Mouse (Mus musculus) c-Kit-positive CD71-negative TER-119-negative erythroid progenitor cells, embryonic 14.5 days (primary cell): Measurements from ENCODE around the gene Rbpj.

Experiments
- DNase-seq: peaks from one replicate; pipeline ENCODE4 v3.0.0-alpha.2; 2013; ENCODE audit warnings: low read depth

Gene Rbpj

DNA sequence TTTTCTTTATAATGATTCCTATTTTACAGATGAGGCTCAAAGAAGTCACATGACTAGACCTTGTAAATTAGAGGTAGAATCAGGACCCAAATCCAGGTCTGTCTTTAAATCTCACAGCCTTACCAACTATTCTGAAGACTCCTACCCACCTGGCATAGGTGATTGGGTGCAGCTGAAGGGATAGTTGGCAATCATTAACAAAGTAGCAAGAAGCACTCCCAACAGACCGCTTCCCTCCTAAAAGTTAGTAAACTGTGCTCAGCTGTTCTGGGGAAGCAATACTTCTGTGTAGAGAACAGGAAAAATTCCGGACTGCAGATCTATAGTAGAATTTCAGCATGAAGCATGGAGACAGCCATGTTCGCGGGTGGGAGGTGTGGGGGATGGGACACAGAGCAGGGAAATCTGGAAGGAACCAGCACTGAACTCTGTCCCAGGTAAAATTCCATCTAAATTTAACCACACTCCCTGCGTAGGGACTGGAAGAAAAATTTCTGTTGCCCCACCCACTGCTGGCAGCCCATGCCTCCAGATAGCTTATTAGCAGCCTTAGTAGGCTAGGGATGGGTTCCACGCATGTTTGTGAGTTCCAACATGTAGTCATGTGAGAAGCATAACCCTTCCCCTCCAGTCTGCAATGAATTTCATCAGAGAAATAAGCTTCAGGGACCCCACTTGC, 3.3 kb downstream of the Rbpj start:
- DNase-seq: no peak

DNA sequence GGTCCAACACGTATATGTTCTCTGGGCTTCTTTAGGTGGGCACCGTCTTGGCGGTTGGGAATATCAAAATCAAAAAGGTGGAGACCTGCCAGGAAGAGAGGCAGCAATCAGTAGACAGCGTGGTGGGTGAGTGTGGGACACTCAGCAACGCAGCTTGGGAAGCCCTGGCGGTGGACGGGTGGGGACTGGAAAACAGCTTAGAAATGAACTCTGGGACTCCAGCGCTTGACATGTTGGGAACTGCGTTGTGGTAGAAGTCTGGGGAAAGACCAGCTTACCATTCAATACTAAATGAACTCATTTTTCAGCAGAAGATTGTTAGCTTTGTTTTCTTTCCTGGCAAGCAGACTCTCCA, 3.8 kb downstream of the Rbpj start:
- DNase-seq: no peak

DNA sequence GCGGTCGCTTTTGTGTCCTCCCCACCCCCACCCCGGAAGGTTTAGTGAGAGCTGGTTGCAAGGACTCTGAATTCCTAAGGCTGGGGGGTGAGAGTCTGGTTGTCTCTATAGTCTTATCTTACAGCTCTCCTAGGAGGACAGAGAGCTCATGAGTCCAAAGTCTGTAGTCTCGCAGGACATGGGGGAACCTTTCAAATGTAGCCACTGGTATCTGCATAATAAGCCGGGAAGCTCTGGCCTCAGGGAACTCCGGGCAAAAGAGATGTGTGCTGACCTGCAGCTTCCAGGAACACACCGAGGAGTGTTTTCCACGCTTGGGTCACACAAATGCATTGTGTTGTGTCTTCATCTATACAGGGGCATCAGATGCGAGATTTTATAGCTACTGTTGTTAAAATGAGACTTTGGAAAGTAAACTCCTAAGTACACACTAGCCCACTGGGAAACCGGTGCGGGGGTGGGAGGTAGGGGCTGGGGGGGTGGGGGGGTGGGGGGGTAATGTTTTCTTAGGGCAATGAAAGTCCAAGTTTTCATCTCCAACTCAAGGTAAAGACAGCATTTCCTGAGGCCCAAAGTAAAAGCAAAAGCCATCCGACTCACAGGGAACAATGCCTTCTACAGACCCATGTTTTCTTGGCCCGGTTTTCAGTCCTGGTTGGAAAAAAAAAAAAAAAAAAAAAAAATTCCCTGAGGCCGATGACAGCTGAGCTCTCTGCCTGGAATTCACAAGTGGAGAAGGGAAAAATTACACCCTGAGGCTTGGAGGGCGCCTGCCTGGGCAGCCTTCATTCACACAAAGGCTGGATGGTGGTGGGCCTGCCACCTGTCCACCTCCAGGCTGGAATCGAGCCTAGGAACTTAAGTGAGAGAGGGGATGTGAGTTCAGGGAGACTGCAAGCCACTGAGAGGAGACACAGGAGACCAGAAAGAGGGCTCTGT, 4.5 kb downstream of the Rbpj start:
- DNase-seq: no peak

DNA sequence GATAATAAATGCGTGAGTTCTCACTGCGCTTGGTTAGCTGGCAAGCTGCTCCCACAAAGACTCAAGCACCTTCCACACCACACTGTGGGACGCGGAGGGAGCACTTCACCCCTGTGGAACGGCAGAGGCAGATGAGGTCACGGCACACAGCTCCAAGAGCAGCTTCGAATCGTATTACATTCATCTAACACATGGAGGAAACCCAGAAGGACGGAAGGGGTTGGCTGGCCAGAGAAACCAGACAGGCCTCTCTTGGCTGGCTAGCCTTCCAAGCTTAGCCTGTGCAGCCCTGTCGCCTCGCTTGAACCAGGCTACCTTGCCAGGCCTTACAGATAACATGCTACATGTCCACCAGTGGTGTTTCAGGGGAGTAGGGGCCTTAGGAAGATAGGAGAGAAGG, 6.5 kb downstream of the Rbpj start:
- DNase-seq: no peak

DNA sequence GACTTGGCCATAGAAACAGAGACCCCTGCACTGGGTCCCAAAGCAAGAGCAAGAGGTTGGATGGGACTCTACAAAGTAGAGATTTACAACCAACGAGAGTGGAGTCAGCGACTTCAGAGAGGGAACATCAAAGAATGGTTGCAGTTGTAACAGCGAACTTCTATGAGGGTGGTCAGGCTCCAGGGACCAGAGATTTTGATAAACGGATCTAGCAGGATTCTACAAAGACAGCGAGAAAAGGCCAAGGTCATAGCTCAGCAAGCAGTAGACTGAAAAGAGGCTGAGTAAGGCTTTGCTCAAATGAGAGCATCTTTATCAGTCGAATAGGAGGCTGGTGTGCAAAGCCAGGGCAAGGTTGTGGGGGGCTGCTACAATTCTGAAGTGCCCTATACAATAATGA, 13.2 kb downstream of the Rbpj start:
- DNase-seq: no peak

DNA sequence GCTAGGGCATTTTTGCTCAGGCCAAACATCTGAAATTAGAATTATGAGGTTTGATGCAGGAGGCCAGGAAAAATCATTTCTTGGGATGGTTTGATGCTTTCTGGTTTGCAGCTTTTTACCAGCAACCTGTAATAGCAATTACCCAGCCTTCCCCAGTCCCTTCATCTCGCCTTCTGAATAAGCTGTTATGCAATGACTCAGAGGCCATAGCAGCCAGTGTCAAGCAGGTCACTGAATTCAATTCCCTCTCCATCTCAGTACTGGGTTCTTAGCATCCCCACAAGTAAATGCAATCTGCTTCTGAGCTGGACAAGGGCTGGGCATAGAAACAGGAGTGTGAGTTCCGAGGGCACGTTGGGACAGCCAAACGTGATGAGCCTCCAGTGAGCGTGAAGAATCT, 13.9 kb downstream of the Rbpj start:
- DNase-seq: no peak

DNA sequence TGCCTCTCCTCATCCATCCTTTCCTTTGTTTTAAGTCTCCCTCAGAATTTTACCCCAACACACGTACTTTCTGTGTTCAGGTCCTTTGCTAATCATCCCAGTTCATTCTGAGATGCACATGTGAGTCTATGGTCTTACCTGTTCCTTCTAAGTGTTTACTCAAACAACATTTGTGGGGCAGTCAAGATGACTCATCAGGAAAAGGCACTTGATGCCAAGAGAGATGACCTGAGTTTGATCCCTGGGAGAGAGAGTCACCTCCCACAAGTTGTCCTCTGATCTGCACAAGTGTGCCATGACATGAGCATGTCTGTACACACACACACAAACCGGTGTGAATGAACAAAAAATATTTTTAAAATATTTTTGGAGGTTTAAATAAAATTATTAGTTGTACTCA, 15.1 kb downstream of the Rbpj start:
- no peak for DNase-seq

DNA sequence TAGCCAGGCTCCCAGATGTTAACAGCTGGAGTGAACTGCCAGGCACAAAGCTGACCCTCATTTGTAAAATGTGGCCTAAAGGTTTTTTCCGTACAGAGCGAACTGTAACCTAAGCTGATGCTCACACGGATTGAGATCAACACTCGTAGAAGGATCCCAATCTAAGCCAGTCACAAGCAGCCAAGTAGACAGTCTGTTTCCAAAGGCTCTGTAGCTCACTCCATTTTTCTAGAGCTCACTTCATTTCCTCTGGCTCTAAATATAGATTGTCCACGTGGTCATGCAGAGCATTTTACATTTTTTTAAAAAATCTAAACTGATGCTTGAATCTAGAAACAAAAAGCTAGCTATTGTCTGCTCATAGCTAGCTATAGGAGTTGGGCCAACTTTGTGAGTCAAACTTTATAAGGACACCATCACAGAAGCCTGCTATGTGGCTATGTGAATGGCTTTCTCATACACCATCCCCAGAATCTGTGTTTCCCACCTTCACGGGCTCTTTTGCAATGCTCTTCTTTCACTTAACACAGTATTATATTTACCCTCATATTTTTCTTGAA, 19.2 kb downstream of the Rbpj start:
- DNase-seq: no peak

DNA sequence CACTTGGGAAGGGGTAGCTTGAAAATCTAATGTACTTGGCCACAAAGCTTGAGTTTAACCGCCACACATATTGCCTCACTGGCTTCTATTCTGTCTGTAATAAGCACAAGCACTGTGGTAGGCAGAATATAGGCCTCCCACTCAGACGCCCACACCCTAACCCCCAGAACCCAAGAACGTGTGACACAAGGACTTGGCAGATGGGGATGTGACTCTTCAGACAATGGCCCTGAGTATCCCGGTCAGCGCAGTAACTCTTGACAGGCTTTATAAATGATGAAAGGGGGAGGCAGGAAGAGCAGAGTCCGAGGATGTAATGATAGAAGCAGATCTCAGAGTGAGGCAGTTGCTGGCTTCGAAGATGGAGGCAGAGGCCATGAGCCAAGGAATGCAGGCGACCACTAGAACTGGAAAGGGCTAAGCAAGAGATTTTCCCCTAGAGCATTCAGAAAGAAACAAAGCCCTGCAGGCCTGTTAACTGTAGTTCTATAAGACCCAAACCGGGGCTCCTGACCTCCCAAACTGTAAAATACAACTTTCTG, 20.1 kb downstream of the Rbpj start:
- DNase-seq: no peak

DNA sequence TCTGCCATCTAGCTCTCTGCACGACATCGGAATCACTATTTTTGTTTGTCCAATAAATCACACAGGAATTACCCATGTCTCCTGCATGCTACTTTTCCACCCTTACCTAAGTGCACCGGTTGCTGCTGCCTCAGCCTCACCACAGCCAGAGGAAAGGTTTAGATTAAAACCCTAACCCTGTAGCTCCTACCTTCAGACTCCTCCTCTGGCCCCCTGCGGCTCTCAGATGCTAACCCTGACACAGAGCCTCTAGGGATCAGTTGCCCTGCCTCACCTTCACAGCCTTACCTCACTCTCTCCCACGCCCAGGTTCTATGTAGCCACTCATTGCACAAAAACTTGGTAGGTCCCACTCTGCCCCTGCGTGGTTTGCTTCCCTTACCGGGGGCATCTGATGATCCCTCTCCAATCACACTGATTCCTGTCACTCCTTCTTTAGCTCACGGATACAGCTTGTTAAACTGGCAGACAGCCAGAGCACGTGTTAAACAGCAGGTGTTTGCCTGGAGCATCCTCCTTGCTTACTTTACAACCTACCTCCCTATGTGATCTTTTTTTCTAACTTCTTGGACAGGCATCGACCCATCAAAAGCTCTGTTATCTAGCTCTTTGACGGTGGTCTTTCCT, 21.1 kb downstream of the Rbpj start:
- no peak for DNase-seq

DNA sequence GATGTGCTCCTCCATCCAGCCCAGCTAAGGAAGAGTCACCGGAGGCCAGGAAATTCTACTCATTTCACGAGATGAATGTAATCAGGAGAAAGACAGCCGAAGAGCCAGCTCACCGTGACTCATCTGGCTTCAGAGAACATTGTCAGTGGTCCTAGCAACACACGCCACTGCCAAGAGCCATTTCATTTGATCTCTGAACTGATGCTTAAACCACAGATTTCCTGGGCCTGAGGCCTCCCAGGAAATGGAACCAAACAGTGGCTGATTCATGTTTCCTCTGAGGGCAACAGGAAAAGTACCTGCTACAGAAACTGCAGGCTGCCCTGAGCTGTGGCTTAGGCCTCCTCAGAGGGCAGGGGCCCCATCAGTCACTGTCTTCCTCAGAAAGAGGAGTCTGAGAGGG, 24.7 kb downstream of the Rbpj start:
- peak; percentile 30 for DNase-seq

DNA sequence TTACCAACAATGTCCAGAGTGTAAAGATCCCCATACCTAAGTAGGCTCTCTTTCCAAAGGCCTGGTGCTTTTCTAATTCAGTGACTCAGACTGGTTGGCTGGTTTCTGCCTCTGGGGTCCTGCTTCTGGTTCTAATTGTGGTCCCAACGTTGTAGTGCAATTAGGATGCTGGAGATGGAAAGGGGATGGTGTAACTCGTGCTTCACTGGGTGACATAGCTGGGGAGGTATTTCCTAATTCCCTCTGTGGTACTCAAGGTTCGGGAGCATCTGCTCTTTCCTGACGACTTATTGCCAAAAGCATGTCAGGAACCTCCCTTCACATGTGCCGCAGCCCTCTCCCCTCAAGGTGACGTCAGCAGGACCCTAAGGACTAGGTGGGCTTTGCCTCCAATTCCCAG, 27.8 kb downstream of the Rbpj start:
- no peak for DNase-seq

DNA sequence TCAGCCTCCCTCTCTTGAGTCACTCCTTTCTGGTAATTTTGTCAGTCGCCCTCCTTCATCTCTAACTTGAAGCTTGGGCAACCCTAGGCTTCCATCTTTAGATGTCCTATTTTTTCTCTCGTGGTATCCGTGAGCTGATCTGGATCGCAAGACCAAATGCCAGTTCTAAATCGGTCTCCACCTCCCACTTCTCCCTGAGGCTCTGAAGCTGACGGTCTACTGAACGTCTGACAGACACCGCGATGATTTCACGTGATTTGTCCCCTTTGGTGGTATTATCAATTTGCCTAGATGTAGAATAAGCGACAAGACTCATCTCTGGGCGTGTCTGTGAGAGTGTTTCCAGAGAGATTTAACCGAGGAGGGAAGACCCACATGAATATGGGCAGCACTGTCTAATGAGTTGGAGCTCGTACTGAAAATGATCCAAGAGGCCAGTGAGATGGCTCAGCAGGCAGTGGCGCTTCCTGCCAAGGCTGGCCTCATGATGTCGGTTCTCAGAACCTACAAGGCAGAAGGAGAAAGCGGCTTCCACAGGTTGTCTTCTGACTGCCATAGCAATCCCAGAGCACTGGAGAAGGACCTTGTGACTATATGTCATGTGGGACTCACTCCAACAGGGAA, 28.7 kb downstream of the Rbpj start:
- no peak for DNase-seq

DNA sequence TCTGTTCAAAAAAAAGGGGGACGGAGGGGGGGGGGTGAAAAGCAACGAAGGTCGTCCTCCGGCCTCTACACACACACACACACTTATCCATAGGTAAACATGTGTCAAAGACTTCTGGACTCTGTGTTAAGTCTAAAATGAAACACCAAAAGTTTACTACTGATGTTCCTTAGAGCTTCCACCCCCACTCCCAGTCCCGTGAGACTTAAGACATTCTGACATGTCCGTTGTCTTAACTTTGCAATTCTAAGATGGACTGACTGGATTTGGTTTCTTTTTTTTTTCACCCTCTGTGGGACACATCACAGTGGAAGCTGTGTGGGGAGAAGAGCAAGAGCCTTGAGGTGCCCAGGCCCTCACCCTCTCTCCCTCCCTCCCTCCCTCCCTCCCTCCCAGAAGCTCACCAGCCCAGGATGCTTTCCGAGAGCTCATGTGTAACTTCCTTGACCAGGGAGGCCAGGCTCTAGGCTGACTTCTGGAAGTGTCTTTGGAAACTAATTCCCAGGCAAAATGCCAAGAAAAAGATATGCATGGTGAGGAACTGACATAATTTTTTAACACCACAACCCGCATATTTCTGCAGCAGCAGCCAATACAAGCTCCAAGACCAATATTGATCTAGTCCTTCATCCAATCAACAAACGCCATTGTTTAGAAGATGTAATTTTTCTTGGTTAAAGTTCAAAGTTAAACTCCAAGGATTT, 31.0 kb downstream of the Rbpj start:
- DNase-seq: no peak

DNA sequence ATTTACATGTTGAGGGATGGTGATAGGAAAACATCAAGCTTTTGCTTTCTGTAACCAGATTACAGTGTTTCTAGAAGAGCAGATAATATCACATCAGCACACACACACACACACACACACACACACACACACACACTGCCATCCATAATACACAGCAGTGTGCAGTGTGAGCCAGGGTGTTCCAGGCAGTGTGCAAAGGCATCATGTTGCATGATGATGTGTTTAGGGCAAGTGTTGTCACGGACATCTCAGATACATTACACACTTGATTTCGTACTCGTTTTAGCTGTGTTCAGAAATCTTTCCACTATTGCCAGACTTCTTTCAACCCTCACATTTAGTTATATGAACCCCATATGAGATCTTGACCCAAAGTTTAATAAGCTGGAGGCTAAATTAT, 33.6 kb downstream of the Rbpj start:
- no peak for DNase-seq

DNA sequence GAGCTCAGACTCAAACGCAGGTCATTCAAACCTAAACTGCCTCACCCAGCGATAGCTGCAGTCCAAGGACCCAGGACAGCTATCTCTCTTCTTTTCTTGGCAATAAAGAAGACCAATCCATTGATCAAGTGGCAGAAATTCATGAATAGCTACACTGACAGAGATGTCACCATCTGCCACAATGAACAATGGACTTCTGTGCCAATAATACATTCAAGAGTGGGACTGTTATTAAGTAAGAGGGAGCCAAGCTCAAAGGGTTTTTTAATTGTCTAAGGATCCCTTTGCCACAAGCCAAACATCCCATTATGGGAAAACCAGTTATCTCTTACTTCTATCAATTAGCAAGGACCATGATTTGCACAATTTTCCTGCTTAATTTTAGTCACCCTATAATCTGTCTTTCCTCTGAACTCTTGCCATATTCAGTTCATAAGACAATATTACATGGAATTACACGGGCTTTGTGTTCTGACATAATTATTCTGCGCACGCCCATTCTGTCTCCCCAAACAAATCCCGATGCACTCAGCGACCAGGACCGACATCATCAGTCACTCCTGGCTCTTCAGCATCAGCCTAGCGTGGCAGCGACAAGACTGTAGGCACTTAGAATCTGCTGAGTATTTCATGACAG, 34.7 kb downstream of the Rbpj start:
- no peak for DNase-seq

DNA sequence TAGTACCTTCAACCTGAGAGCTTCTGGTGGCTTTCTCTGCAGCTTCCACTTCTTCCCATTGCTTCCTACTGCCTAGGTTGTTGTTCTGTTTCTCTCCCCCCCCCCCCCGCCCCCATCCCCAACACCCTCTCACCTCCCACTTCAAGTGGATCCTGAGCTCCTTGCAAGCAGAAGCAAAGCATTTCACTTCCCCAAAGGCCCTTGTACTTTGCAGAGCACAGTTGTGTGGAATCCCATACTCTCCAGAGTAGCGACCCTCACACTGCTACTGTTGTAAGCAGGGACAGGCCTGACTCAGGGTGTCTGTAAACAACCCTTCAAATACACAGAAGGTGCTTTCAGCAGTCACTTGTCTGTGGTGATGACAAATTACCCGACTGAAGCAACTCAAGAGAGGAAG, 37.3 kb downstream of the Rbpj start:
- DNase-seq: no peak

DNA sequence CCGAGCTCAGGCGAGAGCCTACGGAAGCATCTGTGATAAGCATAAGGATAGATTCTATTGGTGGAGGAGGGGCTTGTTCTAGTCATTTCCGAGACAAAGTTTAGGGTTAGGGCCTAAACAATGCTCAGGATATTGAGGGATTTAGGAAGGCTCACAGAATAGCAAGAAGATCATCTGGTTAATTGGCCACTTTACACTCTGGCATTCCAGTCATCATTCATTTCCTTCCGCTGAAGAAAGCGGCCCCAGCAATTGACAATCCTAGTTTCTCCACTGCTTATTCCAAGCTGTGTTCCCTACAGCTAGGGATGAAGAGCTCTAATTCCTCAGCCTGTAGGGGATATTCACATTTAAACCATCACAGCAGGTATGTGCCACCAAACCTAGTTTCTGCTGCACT, 39.8 kb downstream of the Rbpj start:
- DNase-seq: no peak

DNA sequence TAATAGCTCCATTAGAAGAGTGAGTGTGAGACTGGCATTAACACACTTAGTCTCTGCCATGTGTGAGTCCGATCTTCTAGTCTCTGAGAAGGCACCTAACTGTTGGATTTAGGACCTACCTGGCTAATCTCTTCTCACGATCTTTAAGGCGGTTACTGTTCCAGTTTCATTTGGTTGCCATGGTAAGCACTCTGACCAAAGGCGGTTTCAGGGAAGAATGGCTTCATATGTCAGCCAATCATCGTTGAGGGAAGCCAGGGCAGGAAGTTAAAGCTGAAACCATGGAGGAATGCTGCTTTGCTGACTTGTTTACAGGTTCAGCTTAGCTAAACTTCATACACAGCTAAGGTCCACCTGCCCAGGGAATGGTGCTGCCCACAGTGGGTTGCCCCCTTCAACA, 41.4 kb downstream of the Rbpj start:
- DNase-seq: no peak

DNA sequence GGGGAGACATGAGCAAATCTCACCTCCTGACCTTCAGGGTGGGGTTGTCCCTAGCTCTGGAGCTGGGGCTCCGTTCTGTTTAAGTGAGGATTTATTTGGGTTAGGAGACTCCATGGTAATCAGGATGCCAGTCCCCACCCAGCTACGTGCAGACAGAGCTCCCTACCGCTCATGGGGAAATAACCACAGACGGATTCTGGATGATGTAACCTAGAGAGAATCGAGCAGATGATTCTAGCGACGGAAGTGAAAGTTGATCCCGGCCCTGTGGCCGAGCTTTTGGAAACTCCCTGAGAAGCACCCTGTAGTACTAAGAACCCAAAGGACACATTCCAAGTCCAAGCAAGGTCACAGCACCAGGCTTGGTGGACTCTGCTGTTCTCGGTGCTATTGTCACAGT, 43.5 kb downstream of the Rbpj start:
- no peak for DNase-seq

DNA sequence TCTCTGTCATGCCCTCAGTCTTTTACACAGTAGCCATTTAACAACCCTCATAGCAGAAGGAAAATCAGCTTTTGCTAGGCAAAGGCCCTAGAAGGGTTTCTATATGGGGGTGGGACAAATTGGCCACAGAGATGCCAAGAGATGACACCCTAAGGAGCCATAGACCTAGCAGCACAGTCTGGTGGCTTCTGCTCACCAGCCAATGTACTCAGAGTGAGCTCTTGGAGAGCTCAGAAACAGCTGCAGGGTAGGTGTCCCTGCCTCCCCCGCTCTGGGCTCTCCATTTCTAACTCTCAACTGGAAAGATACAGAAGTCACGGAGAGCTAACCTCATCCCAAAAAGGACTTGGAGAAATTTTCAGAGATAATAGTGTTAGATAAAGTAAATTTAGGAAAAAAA, 44.0 kb downstream of the Rbpj start:
- DNase-seq: no peak
